Comparison of ENCODE assay signal across 8 mouse cellular contexts in the genomic region with DNA sequence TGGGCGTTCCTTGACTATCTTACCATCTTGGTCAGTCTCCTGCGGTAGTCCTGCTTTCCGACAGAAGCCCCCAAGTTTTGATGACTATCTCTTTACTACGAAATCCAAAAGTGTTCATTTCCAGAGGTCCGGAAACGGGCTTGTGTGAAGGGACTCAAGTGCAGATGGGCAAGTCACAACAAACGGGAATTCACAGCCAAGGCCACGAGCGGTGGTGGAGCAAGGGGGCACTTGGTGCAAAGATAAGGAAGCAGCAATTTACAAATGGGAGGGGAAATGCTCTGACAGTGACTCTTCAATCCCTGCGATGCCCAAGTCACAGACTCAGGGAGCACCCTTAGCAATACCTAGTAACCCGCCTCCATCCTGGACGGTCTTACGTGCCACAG. TPM values are rescaled to one million over a fixed set of nuclear protein-coding genes. Genes with fewer than 3 reads are reported as not detected.
DNase-seq lines count a peak whose midpoint lies in the region; ATAC-seq and TF ChIP-seq lines count a peak whose summit lies in the region.

No protein-coding gene starts in this region.

- peak overlapping the region; percentile 76 for H3K4me3 ChIP-seq in left cerebral cortex, adult 2 months
- peak overlapping the region; percentile 60 for H3K4me3 ChIP-seq in embryonic facial prominence, embryonic 12.5 days
- peak overlapping the region; percentile 89 for H3K4me3 ChIP-seq in intestine, embryonic 14.5 days (ENCODE audit: low read depth, low read length)
- peak overlapping the region; percentile 59 for H3K4me3 ChIP-seq in midbrain, postnatal 0 days (ENCODE audit: low read depth, low read length)

- H3K9me3 ChIP-seq in embryonic facial prominence, embryonic 12.5 days, result no peaks in the 10 kb centered on the region
- H3K9me3 ChIP-seq in intestine, embryonic 14.5 days (ENCODE audit: control insufficient read depth, low read length), result no peaks in the 10 kb centered on the region
- no peaks in the 10 kb centered on the region for H3K9me3 ChIP-seq in midbrain, postnatal 0 days (ENCODE audit: low read length)

- intact Hi-C loops in left cerebral cortex, adult 2 months (cut with DNase I), result loop anchor here (1.0 to 2.0 kb wide), 2 partner anchors 25 to 33 kb away; partner anchors contain the start of genes Ppox and Tomm40l
- intact Hi-C loops in left cerebral cortex, postnatal 4 days (cut with DNase I), result no loop called here

- peak overlapping the region; percentile 86 for H3K27ac ChIP-seq in left cerebral cortex, adult 2 months
- H3K27ac ChIP-seq in embryonic facial prominence, embryonic 12.5 days, result peak overlapping the region; percentile 94
- peak overlapping the region; percentile 92 for H3K27ac ChIP-seq in intestine, embryonic 14.5 days (ENCODE audit: low read depth)
- H3K27ac ChIP-seq in midbrain, postnatal 0 days (ENCODE audit: low read depth, low read length), result peak overlapping the region; percentile 57

- ATAC-seq in embryonic facial prominence, embryonic 12.5 days (ENCODE audit: insufficient number of reproducible peaks, insufficient read depth, low FRiP score, low TSS enrichment), result no peak
- ATAC-seq in intestine, embryonic 14.5 days (replicated peaks; ENCODE audit: low FRiP score, low TSS enrichment, low read depth), result no peak
- no peak for ATAC-seq in midbrain, postnatal 0 days (ENCODE audit: low FRiP score)

- peaks cover 60% of the 10 kb centered on the region for H3K4me1 ChIP-seq in embryonic facial prominence, embryonic 12.5 days
- peaks cover 47% of the 10 kb centered on the region for H3K4me1 ChIP-seq in intestine, embryonic 14.5 days (replicated peaks; ENCODE audit: control insufficient read depth, insufficient read depth, low read length)
- peaks cover 9% of the 10 kb centered on the region; the same call in 1 of the 2 replicates for H3K4me1 ChIP-seq in midbrain, postnatal 0 days (ENCODE audit: insufficient read depth, low read length)

- H3K36me3 ChIP-seq in embryonic facial prominence, embryonic 12.5 days, result peaks cover 20% of the 10 kb centered on the region
- peaks cover 28% of the 10 kb centered on the region for H3K36me3 ChIP-seq in intestine, embryonic 14.5 days (ENCODE audit: control insufficient read depth, insufficient read depth, low read length)
- peaks cover 1% of the 10 kb centered on the region; the same call in 1 of the 2 replicates for H3K36me3 ChIP-seq in midbrain, postnatal 0 days (ENCODE audit: insufficient read depth, low read length)

- WGBS in embryonic facial prominence, embryonic 12.5 days, result 11% methylated on average over 13 of the region's 13 CpGs
- 11% methylated on average over 13 of the region's 13 CpGs for WGBS in intestine, embryonic 14.5 days
- WGBS in midbrain, postnatal 0 days, result 13% methylated on average over 13 of the region's 13 CpGs

- no peak for DNase-seq in left cerebral cortex, adult 2 months (ENCODE audit: extremely low spot score in 1 of 2, low spot score in 2 of 2)
- DNase-seq in left cerebral cortex, postnatal 4 days, result no peak
- DNase-seq in intestine, embryonic 14.5 days (ENCODE audit: low spot score), result no peak
- no peak for DNase-seq in midbrain, postnatal 0 days (ENCODE audit: low spot score)
- DNase-seq in urinary bladder, postnatal 25 days (ENCODE audit: low spot score), result no peak
- no peak for DNase-seq in layer of hippocampus, postnatal 14 days (ENCODE audit: low spot score in 2 of 2)
- no peak for DNase-seq in layer of hippocampus, adult 8-10 months (ENCODE audit: low spot score in 2 of 2)

- TF ChIP-seq CTCF in left cerebral cortex, adult 2 months (IDR thresholded peaks at IDR 0.05), result no peak
- TF ChIP-seq CTCF in midbrain, postnatal 0 days (IDR thresholded peaks at IDR 0.05), result no peak

- H3K9ac ChIP-seq in embryonic facial prominence, embryonic 12.5 days, result peak overlapping the region; percentile 49; the same call in 1 of the 2 replicates
- peak overlapping the region; percentile 50 for H3K9ac ChIP-seq in intestine, embryonic 14.5 days (ENCODE audit: low read length)
- peak overlapping the region; percentile 33; the same call in 1 of the 2 replicates for H3K9ac ChIP-seq in midbrain, postnatal 0 days (replicated peaks; ENCODE audit: low read length, poor library complexity, severe bottlenecking)

- H3K4me2 ChIP-seq in embryonic facial prominence, embryonic 12.5 days (replicated peaks), result peak overlapping the region; percentile 62
- peak overlapping the region; percentile 69 for H3K4me2 ChIP-seq in intestine, embryonic 14.5 days (ENCODE audit: low read length)
- peak overlapping the region; percentile 61 for H3K4me2 ChIP-seq in midbrain, postnatal 0 days (ENCODE audit: low read depth, low read length, poor library complexity, severe bottlenecking)

- no peaks in the 10 kb centered on the region for H3K27me3 ChIP-seq in embryonic facial prominence, embryonic 12.5 days
- no peaks in the 10 kb centered on the region for H3K27me3 ChIP-seq in intestine, embryonic 14.5 days (replicated peaks; ENCODE audit: control insufficient read depth, insufficient read depth, low read length)
- no peaks in the 10 kb centered on the region for H3K27me3 ChIP-seq in midbrain, postnatal 0 days (ENCODE audit: insufficient read depth, low read length)

RNA-seq across cellular contexts. Expression of gene Adamts4, which starts 2.8 kb away (rescaled TPM):
- total RNA-seq in left cerebral cortex, adult 2 months (2021), result 1 to 10 TPM; 6.7 to 8.6 TPM
- 1 to 10 TPM; 4.2 to 5.3 TPM for total RNA-seq in left cerebral cortex, postnatal 4 days (2021)
- 18.2 and 18.6 TPM in 2 replicates for polyA plus RNA-seq in embryonic facial prominence, embryonic 12.5 days (2016; fragmentation: Nextera tagmentation; extraction: Ambion mirVana)
- polyA plus RNA-seq in intestine, embryonic 14.5 days (2014; fragmentation: Nextera tagmentation; extraction: Ambion mirVana), result 5.0 and 6.1 TPM in 2 replicates
- total RNA-seq in midbrain, postnatal 0 days (2014; rRNA removed), result 5.2 and 8.2 TPM in 2 replicates
- 3.4 and 4.2 TPM in 2 replicates for polyA plus RNA-seq in midbrain, postnatal 0 days (2015; fragmentation: Nextera tagmentation; extraction: Ambion mirVana)
- total RNA-seq in layer of hippocampus, postnatal 14 days (2021), result 10 to 100 TPM; 31.5 to 34.6 TPM
- 10 to 100 TPM; 11.6 to 13.7 (median 12.4) TPM for total RNA-seq in layer of hippocampus, adult 8-10 months (2022)

RNA-seq across cellular contexts. Expression of gene Ndufs2, which starts 3.7 kb away (rescaled TPM):
- 100 to 1,000 TPM; 267 to 272 TPM for total RNA-seq in left cerebral cortex, adult 2 months (2021)
- 100 to 1,000 TPM; 183 to 186 TPM for total RNA-seq in left cerebral cortex, postnatal 4 days (2021)
- polyA plus RNA-seq in embryonic facial prominence, embryonic 12.5 days (2016; fragmentation: Nextera tagmentation; extraction: Ambion mirVana), result 236 and 243 TPM in 2 replicates
- polyA plus RNA-seq in intestine, embryonic 14.5 days (2014; fragmentation: Nextera tagmentation; extraction: Ambion mirVana), result 247 and 258 TPM in 2 replicates
- 224 and 230 TPM in 2 replicates for total RNA-seq in midbrain, postnatal 0 days (2014; rRNA removed)
- polyA plus RNA-seq in midbrain, postnatal 0 days (2015; fragmentation: Nextera tagmentation; extraction: Ambion mirVana), result 221 and 244 TPM in 2 replicates
- total RNA-seq in layer of hippocampus, postnatal 14 days (2021), result 100 to 1,000 TPM; 274 to 282 TPM
- 100 to 1,000 TPM; 263 to 286 (median 271) TPM for total RNA-seq in layer of hippocampus, adult 8-10 months (2022)

RNA-seq across cellular contexts. Expression of gene Fcer1g, which starts 13.3 kb away (rescaled TPM):
- total RNA-seq in left cerebral cortex, adult 2 months (2021), result 10 to 100 TPM; 12.6 to 14.4 TPM
- 1 to 10 TPM; 7.1 to 8.0 TPM for total RNA-seq in left cerebral cortex, postnatal 4 days (2021)
- 23.3 and 23.6 TPM in 2 replicates for polyA plus RNA-seq in embryonic facial prominence, embryonic 12.5 days (2016; fragmentation: Nextera tagmentation; extraction: Ambion mirVana)
- 47.0 and 55.3 TPM in 2 replicates for polyA plus RNA-seq in intestine, embryonic 14.5 days (2014; fragmentation: Nextera tagmentation; extraction: Ambion mirVana)
- total RNA-seq in midbrain, postnatal 0 days (2014; rRNA removed), result 21.3 and 25.9 TPM in 2 replicates
- 30.5 and 31.1 TPM in 2 replicates for polyA plus RNA-seq in midbrain, postnatal 0 days (2015; fragmentation: Nextera tagmentation; extraction: Ambion mirVana)
- 10 to 100 TPM; 14.4 to 14.6 TPM for total RNA-seq in layer of hippocampus, postnatal 14 days (2021)
- 10 to 100 TPM; 10.9 to 95.1 (median 48.8) TPM for total RNA-seq in layer of hippocampus, adult 8-10 months (2022)

RNA-seq across cellular contexts. Expression of gene Apoa2, which starts 22.6 kb away (rescaled TPM):
- 1 to 10 TPM; 1.5 to 2.2 TPM for total RNA-seq in left cerebral cortex, adult 2 months (2021)
- total RNA-seq in left cerebral cortex, postnatal 4 days (2021), result 1 to 10 TPM; 2.6 to 3.0 TPM
- polyA plus RNA-seq in embryonic facial prominence, embryonic 12.5 days (2016; fragmentation: Nextera tagmentation; extraction: Ambion mirVana), result 3.5 and 3.7 TPM in 2 replicates
- 2.5 and 5.2 TPM in 2 replicates for polyA plus RNA-seq in intestine, embryonic 14.5 days (2014; fragmentation: Nextera tagmentation; extraction: Ambion mirVana)
- total RNA-seq in midbrain, postnatal 0 days (2014; rRNA removed), result 3.7 TPM in 1 of 2 replicates, not detected in the other
- polyA plus RNA-seq in midbrain, postnatal 0 days (2015; fragmentation: Nextera tagmentation; extraction: Ambion mirVana), result 5.2 and 7.2 TPM in 2 replicates
- total RNA-seq in layer of hippocampus, postnatal 14 days (2021), result 1 to 10 TPM; 1.3 to 3.2 TPM
- 1 to 10 TPM; 1.9 to 3.1 (median 2.5) TPM for total RNA-seq in layer of hippocampus, adult 8-10 months (2022)

RNA-seq across cellular contexts. Expression of gene B4galt3, which starts 22.7 kb away (rescaled TPM):
- total RNA-seq in left cerebral cortex, adult 2 months (2021), result 10 to 100 TPM; 57.0 to 69.2 TPM
- total RNA-seq in left cerebral cortex, postnatal 4 days (2021), result 10 to 100 TPM; 74.2 to 87.8 TPM
- polyA plus RNA-seq in embryonic facial prominence, embryonic 12.5 days (2016; fragmentation: Nextera tagmentation; extraction: Ambion mirVana), result 86.0 and 89.3 TPM in 2 replicates
- 65.5 and 68.4 TPM in 2 replicates for polyA plus RNA-seq in intestine, embryonic 14.5 days (2014; fragmentation: Nextera tagmentation; extraction: Ambion mirVana)
- total RNA-seq in midbrain, postnatal 0 days (2014; rRNA removed), result 77.0 and 94.9 TPM in 2 replicates
- polyA plus RNA-seq in midbrain, postnatal 0 days (2015; fragmentation: Nextera tagmentation; extraction: Ambion mirVana), result 109 and 110 TPM in 2 replicates
- total RNA-seq in layer of hippocampus, postnatal 14 days (2021), result 10 to 100 TPM; 54.8 to 62.8 TPM
- 10 to 100 TPM; 63.5 to 76.8 (median 70.2) TPM for total RNA-seq in layer of hippocampus, adult 8-10 months (2022)
